Mouse (Mus musculus): ENCODE results near the gene Pnpla8.
A peak's percentile ranks its signal among the peaks of the same experiment; 100 is the strongest.
"Not testable (repeated sequence)": the region's sequence is repeated elsewhere in the genome, so short reads cannot be mapped to it uniquely, and the experiment has no call there.

Gene Pnpla8

DNA sequence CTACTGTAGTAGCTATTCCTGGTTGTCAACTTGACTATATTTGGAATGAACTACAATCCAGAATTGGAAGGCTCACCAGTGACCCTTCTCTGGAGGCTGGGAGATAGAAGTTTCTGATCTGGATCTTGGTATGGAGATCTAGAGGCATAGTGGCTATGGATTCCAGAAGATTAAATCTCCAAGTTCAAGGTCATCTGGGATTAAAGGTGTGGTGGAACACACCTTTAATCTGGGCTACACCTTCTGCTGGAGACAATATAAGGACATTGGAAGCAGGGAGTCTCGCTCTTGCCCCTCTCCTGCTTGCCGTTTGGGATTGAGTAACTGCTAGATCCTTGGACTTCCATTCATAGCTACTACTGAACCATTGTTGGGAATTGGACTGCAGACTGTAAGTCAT lies at the start of gene Pnpla8:
Gene Pnpla8 (plus strand): TSS at position 301 of the 400 bp plus-strand sequence.
- not testable (repeated sequence) for DNase-seq (ENCODE audit: low read depth, low spot score)

DNA sequence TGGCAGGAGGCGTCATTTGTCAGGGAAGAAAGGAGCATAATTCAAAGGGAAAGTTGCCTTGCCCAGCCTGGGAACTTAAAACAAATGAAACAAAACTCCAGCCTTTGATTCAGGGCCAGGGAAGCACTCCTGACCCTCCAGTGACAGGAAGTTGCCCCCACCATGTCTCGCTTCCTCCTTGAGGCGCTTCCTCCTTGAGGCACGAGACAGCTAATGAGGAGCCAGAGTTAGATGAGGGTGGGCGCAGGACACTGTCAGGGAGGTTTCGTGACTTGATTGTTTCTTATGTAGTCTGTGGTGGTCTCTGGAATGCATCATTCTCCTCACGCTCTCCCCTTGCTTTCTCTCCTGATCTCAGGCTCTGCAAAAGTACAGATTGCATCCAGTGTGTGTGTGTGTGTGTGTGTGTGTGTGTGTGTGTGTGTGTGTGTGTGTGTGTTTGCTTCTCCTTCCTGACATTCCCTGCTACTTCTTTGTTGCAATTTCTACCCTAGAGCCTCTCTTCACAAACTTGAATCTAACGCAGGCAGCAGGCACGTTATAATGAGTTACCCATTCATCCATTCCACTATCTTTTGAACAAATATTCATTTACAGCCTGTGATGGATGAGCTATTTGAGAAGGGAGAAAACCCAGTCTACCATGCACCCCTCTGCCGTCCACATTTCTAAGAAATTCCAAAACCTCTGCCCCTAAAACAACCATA lies 44.7 kb upstream of the Pnpla8 start:
- DNase-seq (ENCODE audit: low read depth, low spot score), result no peak

DNA sequence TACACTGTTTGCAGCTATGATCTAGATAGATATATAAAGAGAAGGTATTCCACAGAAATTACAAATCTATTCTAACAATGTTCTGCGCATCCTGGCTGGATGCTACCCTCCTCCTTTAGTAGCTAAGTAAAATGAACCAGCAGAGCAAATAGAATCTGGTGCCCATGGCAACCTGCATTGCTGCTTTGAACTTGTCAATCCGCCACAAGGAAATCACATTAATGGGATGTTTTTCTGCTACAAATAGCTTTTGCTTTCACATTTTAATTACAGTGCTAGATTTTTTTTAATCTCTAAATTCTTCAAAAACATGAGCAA lies 44.2 kb upstream of the Pnpla8 start:
- DNase-seq (ENCODE audit: low read depth, low spot score), result no peak

DNA sequence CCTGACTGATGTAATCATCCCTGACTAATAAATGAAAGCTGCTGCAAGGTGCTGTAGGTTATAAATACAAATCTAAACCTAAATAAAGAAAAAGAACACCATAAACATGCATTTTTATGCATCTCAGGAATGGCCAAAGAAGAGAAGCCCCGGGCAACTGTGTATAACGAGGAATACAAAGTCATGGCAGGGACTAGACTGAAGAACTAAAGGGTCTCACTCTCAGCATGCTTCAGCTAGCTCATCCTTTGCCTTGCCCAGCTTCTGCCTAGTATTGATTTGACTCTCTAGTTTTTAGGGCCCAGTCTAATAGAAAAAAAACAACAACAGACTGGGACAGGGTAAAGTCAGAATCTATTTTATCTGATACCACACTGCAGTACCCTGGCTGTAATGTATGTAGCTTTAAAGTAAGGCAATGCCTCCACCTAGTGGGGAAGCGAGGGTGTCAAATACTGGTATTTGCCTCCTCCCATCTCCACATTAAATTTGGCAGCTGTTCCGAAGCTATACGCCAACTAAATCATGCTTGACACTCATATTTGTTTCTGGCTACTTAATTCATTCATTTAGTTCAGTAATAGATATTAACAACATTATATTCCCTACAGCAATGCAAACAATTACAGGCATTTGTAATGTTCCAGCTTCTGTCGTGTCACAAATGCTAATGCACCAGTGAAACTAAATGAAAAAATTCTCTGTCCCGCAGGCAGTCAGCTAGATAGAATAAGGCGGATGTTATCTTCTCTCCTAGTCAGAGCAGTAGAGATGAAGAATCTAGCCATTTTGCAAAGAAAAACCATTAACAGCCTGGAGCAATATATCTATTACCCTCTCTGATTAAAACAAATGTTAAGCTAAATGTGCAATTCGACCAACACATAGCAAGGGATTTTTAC lies 39.8 kb upstream of the Pnpla8 start:
- peak; percentile 13 for DNase-seq (ENCODE audit: low read depth, low spot score)

DNA sequence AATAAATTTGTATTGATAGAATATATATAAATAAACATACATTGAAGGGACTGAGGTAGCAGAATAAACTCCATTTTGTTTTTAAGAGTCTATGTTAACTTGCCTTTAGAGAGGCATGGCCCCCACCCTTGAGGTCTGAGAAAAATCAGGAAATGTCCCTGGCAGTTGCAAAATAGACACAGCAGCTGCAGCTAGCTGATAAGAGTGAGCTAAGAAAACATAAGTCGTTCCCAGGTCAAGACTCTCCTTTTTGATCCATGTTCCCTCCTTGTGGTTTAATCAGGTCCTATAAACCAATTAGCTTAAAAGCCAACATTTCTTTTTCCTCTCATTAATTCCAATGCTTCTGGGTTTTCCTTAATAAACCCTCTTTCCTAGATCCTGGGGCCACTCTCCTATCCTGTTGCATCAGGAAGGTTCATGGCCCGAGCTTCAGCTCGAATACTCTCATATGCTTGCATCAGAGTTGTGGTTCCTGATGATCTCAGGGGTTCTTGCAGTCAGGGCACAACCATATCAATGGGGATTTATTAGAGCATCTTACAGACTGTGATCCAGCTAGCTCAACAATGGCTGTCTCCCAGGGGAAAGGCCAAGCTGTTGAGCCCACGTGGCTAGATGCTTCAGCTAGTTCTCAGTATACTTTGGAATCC lies 23.2 kb upstream of the Pnpla8 start:
- no peak for DNase-seq (ENCODE audit: low read depth, low spot score)

DNA sequence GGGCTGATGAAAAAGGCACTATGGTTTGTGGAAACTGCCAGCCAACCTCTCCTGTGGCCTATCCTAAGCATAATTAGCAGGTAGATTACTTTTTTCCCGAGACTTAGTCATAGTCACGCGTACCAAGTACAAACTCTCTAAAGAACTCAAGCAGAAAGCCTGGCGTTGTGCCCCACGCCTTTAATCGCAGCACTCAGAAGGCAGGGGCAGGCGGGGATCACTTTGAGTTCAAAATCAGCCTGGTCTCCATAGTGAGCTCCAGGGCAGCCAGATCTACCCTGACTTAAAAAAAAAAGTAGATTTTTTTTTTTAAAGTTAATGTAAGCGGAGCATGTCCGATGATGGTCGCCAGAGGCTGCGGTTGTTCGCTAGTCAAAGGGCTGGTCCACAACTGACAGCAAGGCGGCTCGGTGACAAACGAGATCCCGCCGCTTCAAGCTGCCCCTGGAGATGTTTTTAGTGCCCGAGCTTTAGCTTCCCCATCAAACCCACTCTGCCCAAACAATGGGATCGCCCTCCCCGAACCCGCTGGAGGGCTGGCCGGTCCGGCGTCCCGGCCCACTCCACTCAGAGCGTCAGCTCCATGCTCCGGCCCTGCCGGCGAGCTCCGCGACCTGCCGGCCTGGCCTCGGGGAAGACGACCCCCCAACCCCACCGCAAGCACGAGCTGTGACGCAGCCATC lies 11.9 kb upstream of the Pnpla8 start:
- no peak for DNase-seq (ENCODE audit: low read depth, low spot score)

DNA sequence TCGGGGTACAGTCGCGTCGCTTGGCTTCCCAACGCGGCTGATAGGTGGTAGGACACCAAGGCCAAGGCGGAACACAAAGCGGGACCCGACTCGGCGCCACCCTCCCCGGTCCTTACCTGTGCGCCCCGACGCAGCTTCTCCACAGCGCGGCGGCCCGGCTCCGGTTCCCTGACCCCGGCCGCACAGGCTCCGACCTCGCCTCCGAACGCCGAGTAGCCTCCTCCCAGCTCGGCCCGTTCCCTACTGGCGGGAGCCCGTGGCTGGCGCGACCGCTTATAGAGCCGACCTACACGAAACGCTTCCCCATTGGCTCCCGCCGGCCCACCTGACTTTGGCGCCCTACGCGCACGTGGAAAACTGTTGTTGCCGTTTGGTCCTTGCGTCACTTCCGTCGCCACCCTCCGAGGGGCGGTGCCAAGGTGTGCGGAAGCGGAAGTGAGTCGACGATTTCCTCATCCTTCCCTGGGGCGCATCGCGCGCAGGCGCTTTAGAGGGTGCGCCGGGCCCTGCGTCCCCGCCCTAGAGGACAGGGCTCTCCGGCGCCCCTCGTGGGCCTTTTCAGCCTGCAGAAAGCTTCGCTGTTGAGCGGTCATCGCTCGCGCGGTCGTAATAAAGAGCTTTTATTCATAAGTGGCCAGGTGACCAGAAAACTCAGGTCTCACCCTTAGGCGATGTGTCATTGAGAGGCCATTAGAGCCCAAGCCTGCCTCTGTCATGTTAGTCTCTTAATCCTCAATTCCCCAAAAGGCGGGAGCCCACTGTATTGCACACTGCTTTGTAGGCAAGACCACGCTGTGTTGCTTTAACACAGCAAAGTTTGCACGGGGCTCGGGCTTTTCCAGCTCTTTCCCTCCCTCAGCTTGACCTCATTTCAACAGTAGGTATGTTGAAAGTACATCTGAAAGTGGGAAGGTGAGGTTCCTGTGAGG lies 11.1 kb upstream of the Pnpla8 start, which contains the start of gene Dnajb9:
Gene Dnajb9 (minus strand): TSS at position 503 of the 929 bp plus-strand sequence.
- peak; percentile 96 for DNase-seq (ENCODE audit: low read depth, low spot score)

DNA sequence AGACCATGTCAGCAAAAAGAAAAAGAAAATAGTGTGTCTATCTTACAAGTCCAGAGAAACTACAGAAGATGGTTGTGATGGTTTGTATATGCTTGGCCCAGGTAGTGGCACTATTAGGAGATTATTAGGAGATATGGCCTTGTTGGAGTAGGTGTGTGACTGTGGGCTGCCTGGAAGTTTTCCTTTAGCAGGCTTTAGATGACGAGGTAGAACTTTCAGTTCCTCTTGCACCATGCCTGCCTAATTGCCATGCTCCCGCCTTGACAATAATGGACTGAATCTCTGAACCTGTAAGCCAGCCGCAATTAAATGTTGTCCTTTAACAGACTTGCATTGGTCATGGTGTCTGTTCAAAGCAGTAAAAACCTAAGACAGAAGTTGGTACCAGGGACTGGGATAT lies 9.6 kb upstream of the Pnpla8 start:
- no peak for DNase-seq (ENCODE audit: low read depth, low spot score)

DNA sequence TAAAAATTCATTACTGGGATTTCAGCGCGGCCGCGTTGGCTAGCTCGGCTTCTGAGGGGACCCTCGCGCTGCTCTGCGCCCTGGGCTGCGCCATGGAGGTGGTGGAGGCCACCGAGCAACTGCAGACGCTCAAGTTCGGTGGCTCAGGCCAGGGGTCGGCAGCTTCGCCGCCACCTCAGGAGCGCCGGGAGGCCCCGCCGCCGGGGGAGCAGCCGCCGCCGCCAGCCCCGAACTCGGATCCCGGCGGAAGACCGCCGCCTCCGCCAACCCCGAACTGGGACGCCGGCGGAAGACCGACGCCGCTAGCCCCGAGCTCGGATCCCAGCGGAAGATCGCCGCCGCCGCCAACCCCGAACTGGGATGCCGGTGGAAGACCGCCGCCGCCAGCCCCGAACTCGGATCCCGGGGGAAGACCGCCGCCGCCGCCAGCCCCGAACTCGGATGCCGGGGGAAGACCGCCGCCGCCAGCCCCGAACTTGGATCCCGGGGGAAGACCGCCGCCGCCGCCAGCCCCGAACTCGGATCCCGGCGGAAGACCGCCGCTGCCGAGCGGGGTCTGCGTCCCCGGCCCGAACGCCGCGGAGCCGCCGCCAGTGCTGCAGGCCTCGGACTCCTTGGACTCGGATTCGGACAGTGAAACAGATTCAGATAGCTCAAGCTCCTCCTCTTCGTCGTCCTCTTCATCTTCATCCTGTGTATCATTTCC lies 634 bp downstream of the Pnpla8 start:
- no peak for DNase-seq (ENCODE audit: low read depth, low spot score)

DNA sequence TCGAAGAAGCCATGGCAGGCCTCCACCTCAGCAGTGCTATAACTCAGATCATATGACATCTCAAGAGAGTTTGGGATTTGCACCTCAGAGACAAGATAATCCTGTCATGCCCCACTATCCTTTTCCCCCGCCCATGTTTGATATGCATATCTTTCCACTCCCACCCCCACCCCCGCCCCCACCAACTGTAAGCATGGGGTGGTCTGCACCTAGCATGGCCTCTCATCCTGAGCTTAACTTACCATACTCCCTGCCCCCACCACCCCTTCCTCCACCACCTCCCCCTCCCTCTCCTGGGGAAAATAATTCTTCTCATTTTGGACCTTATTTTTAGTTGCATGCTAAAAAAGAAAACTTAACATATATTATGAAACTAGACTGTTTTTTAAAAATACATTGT lies 1.9 kb downstream of the Pnpla8 start:
- no peak for DNase-seq (ENCODE audit: low read depth, low spot score)

DNA sequence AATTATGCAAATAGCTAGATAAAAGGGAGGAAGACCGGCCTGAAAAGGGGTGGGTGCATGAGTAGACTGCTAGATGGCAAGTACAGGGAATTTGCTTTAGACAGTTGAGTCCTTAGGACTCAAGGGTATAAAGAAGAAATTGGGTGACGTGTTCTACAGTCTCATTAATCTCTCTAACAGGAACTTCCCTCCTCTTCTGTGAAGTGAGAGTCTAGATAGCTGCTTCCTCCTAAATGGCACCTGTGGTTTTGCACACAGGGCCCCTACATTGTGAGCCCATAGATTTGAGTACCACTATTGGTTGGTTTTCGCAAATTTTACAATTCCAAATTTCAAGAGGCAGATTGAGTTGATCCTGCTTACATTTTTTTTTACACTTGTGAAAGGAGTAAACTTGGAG lies 3.5 kb downstream of the Pnpla8 start:
- DNase-seq (ENCODE audit: low read depth, low spot score), result no peak

DNA sequence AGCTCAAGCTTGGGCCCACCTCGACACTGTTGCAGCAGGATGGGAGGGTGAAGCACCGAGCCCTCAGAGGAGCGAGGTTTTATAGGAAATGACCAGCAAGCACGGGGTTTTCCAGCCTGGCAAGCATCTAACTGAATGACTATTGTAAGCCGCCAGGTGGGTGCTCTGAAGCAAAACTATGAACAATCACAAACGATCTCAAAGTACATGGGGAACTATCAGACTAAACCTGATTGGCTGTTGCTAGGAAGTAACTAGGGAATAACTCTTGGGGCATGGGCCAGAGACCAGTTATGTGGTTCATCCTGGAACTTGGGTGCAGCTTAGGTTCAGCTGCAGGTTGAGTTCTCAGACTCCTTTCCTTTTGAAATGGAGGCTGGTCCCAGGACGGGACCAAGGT lies 19.9 kb downstream of the Pnpla8 start:
- DNase-seq (ENCODE audit: low read depth, low spot score), result no peak

DNA sequence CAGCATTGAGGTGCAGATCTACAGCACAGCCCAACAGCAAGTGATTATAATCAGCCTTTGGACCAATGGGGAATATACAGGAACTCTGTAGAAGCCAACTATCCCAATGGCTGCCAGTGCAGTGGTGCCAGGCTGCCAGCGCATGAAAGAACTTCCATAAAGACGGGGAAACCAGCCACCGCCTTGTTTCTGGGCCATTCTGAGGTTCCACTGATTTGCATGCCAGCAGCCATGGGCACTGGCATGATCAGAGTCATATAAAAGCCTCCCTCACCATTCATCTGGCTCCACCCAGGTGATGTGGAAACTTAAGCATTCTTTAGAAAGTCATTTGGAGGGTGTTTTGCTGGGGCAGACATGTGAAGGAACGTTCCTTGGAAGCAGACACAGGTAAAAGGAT lies 21.2 kb downstream of the Pnpla8 start:
- DNase-seq (ENCODE audit: low read depth, low spot score), result no peak

DNA sequence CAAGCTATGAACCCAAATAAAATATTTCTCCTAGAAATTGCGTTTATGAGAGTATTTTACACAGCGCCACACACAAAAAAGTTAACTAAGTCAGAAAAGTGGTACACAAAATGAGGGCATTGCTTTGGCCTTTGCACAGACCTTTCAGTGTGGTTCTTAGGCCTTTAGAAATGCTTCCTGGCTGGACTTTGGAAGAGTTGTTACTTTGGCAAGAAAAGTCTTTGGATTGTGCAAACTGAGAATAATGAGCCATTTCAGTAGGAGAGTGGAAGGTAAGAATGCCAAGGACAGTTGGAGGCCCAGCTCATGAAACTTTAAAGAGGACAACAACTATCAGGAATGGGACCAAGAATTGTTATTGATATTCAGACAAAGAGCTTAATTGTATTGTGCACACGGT lies 24.6 kb downstream of the Pnpla8 start:
- DNase-seq (ENCODE audit: low read depth, low spot score), result no peak

DNA sequence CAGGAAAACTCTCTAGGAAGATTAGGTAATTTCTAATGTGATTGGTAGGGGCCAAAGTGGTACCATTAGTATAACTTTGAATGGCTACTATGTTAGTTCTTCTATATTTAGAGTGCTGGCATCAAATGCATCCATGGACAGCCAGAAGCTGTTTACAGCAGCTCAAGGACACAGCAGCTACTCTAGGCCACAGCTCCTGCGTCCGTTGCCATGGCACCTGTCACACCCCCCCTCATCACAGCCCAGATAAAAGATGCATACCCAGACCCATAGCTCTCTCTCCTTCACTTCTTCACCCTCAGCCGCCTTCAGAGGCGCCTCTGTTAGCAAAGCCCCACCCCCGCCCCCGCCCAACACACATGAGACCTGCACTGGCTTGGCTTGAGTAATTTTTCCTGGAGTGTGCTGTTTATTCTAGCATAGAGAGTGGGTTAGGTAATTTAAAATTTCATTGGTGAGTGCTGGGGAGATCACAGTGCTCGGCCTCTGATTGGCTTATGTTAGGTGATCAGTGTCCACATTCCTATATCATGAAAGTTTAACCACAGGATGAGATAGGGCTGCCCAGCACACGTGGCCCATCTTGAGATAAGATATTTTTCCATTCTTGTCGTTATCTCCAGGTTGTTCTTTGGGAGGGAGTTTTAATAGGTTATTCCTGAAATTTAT lies 27.3 kb downstream of the Pnpla8 start:
- no peak for DNase-seq (ENCODE audit: low read depth, low spot score)

DNA sequence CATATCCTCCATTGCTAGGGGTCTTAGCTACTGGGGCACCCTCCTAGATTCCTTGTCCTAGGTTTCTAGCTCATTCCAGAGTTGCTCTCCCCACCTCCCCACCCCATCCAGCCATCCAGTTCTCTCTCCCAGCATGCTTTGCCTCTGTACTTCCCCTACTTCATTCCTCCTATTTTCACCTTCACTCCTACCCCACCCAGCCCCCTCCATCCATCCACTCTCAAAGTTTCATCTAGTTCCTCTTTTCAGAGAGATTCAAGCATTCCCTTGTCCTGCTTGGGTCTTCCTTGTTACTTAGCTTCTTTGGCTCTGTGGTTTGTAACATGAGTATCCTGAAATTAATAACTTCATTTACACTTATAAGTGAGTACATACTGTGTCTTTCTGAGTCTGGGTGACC lies 41.4 kb downstream of the Pnpla8 start:
- DNase-seq (ENCODE audit: low read depth, low spot score), result no peak

DNA sequence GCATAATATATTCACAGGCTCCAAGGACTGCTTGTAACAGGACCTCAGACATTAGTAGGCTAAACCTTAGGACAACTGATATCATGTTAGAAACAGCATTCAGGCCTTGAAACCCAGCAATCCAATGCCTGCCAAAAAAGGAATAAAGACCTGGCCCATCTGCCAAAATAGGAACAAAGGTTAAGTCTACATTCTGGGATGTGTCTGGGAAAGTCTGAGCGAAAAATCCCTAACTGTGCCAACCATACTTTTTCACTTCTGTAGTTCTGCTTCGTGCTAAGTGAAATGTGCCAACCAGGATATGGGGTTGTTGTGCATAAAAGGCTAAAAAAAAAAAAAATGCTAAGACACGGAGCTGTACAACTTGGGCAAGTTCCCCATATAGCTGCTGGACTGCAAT lies 44.5 kb downstream of the Pnpla8 start:
- no peak for DNase-seq (ENCODE audit: low read depth, low spot score)

DNA sequence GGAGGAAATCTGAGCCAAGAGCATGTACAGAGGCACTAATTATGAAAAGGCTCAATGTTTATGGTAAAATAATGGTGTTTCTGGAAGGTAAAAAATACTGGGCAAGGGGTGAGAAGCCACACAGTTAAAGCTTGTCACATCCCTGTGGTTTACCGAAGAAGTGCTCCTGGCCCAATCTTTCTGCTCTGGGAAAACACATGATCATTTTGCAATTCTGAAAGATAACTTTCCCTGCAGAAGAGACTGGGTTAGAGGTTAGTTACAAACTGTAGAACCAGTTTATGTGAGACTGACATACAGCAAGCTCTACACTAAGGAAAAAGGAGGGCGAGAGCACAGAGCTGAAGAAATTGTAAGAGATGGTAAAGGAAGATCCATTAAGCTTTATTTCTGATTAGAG lies 46.0 kb downstream of the Pnpla8 start:
- no peak for DNase-seq (ENCODE audit: low read depth, low spot score)

DNA sequence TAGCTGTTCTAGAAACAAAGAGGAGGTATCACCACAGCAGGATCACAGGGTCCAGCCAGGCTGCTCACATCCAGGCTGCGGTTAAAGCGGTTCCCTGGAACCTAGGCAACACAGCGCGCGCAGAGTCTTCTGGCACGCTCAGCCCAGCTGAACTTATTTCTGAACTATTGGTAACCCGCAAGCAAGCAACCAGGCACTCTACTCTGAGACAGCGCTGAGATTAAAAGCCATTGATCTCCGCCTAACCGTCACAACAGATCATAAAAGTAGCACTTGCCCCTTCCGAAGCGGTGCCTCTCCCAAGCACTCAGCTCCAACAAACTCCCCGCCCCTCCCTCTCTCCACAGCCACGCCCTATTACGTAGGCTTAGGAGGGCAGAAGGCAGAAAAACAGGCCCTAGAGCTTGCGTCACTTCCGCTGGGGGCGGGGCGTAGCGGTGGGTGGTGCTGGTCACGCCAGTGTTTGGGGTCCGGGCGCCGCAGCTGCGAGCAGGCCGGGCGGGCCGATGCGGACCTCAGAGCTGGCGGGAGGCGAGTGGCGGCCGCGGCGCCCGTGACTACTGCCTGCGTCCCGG lies 47.6 kb downstream of the Pnpla8 start:
- DNase-seq (ENCODE audit: low read depth, low spot score), result peak; percentile 94
